Mouse (Mus musculus) midbrain, embryonic 13.5 days (tissue): ENCODE results near the gene Adcy2. TPM values are rescaled to one million over a fixed set of nuclear protein-coding genes. Genes with fewer than 3 reads are reported as not detected.

Source experiments
- ATAC-seq: fragments of 200-750 bp; cut with Nextera tagmentation; 2 replicates; pipeline ENCODE4 v1.8.0; 2017; ENCODE audit warnings: mild to moderate bottlenecking, moderate TSS enrichment, moderate library complexity
- H3K27ac ChIP-seq: fragments of 300-500 bp; sonication (generic); 2 replicates; pipeline ENCODE4 v1.5.1; 2015; ENCODE audit warnings: inconsistent platforms, mild to moderate bottlenecking, moderate library complexity
- H3K27me3 ChIP-seq: fragments of 300-500 bp; sonication (generic); 2 replicates; pipeline ENCODE4 v1.6.1; 2015; ENCODE audit warnings: mild to moderate bottlenecking, inconsistent platforms
- H3K36me3 ChIP-seq: fragments of 300-500 bp; sonication (generic); 2 replicates; pipeline ENCODE4 v1.6.1; 2015; ENCODE audit warnings: mild to moderate bottlenecking, inconsistent platforms
- H3K4me1 ChIP-seq: fragments of 300-500 bp; sonication (generic); replicated peaks from 2 replicates; pipeline ENCODE4 v1.6.1; 2015; ENCODE audit warnings: inconsistent platforms
- H3K4me2 ChIP-seq: fragments of 300-500 bp; sonication (generic); replicated peaks from 2 replicates; pipeline ENCODE4 v1.6.1; 2015; ENCODE audit warnings: moderate library complexity, mild to moderate bottlenecking, inconsistent platforms
- H3K4me3 ChIP-seq: fragments of 300-500 bp; sonication (generic); replicated peaks from 2 replicates; pipeline ENCODE4 v1.5.1; 2015; ENCODE audit warnings: mild to moderate bottlenecking, inconsistent platforms
- H3K9ac ChIP-seq: fragments of 300-500 bp; sonication (generic); replicated peaks from 2 replicates; pipeline ENCODE4 v1.6.1; 2015; ENCODE audit warnings: mild to moderate bottlenecking, inconsistent platforms
- H3K9me3 ChIP-seq: fragments of 300-500 bp; sonication (generic); 2 replicates; pipeline ENCODE4 v1.6.1; 2016; ENCODE audit warnings: mild to moderate bottlenecking, inconsistent platforms
- WGBS: fragments of 180-500 bp; shearing (Covaris S2); methylation state at CpG from one replicate; pipeline ENCODE4 v1.1.7; 2015; 5-methylcytosine and 5-hydroxymethylcytosine counted together
- polyA plus RNA-seq: library from polyadenylated mRNA; unstranded; fragments of >200 nt; fragmentation: Nextera tagmentation; extraction: Ambion mirVana; gene quantifications from 2 replicates; pipeline ENCODE4 v1.2.1, GENCODE M21; 2015

Gene Adcy2
- polyA plus RNA-seq, 1 experiment from 2014 or later, result 2.1 TPM

- H3K36me3 ChIP-seq, result no peaks in the 10 kb centered on the region
- H3K27ac ChIP-seq, result no peak overlapping the region
- ATAC-seq, result no peak
- no peaks in the 10 kb centered on the region for H3K9me3 ChIP-seq
- H3K9ac ChIP-seq, result no peak overlapping the region
- no peak overlapping the region for H3K4me2 ChIP-seq
- no peaks in the 10 kb centered on the region for H3K27me3 ChIP-seq
- H3K4me1 ChIP-seq, result no peaks in the 10 kb centered on the region
- no peak overlapping the region for H3K4me3 ChIP-seq
Measured at GRCm38 (mm10) chr13:68793286-68793685, 206.1 kb downstream of the Adcy2 start.

GRCm38 (mm10) chr13:68787286-68788061, 211.9 kb downstream of the Adcy2 start:
- H3K4me1 ChIP-seq, result no peaks in the 10 kb centered on the region
- no peaks in the 10 kb centered on the region for H3K27me3 ChIP-seq
- 90% methylated on average over 8 of the region's 8 CpGs for WGBS
- no peak for ATAC-seq
- no peak overlapping the region for H3K27ac ChIP-seq
- no peaks in the 10 kb centered on the region for H3K9me3 ChIP-seq
- no peak overlapping the region for H3K4me3 ChIP-seq
- no peak overlapping the region for H3K9ac ChIP-seq
- H3K4me2 ChIP-seq, result no peak overlapping the region
- H3K36me3 ChIP-seq, result no peaks in the 10 kb centered on the region

GRCm38 (mm10) chr13:68783096-68783495, 216.2 kb downstream of the Adcy2 start:
- 55% methylated on average over 1 of the region's 1 CpGs for WGBS
- H3K27ac ChIP-seq, result no peak overlapping the region
- no peak overlapping the region for H3K4me2 ChIP-seq
- no peak for ATAC-seq
- no peaks in the 10 kb centered on the region for H3K27me3 ChIP-seq
- H3K36me3 ChIP-seq, result no peaks in the 10 kb centered on the region
- no peaks in the 10 kb centered on the region for H3K9me3 ChIP-seq
- H3K4me1 ChIP-seq, result no peaks in the 10 kb centered on the region
- H3K4me3 ChIP-seq, result no peak overlapping the region
- H3K9ac ChIP-seq, result no peak overlapping the region

- H3K4me1 ChIP-seq, result no peaks in the 10 kb centered on the region
- 88% methylated on average over 6 of the region's 6 CpGs for WGBS
- no peak overlapping the region for H3K4me3 ChIP-seq
- no peak for ATAC-seq
- H3K9ac ChIP-seq, result no peak overlapping the region
- no peaks in the 10 kb centered on the region for H3K36me3 ChIP-seq
- no peak overlapping the region for H3K4me2 ChIP-seq
- H3K27me3 ChIP-seq, result no peaks in the 10 kb centered on the region
- no peaks in the 10 kb centered on the region for H3K9me3 ChIP-seq
- no peak overlapping the region for H3K27ac ChIP-seq
Measured at GRCm38 (mm10) chr13:68778011-68778672, 221.2 kb downstream of the Adcy2 start.

GRCm38 (mm10) chr13:68773599-68774211, 225.6 kb downstream of the Adcy2 start:
- Histone ChIP-seq H3K4me3 (no peak overlapping the region), H3K27me3 (no peaks in the 10 kb centered on the region), H3K36me3 (no peaks in the 10 kb centered on the region), H3K9ac (no peak overlapping the region), H3K9me3 (no peaks in the 10 kb centered on the region), H3K4me1 (no peaks in the 10 kb centered on the region), H3K27ac (no peak overlapping the region), H3K4me2 (no peak overlapping the region)
- 62% methylated on average over 2 of the region's 2 CpGs for WGBS
- no peak for ATAC-seq

GRCm38 (mm10) chr13:68768588-68768987, 230.8 kb downstream of the Adcy2 start:
- no peaks in the 10 kb centered on the region for H3K9me3 ChIP-seq
- WGBS, result 97% methylated on average over 3 of the region's 3 CpGs

GRCm38 (mm10) chr13:68765896-68766578, 233.3 kb downstream of the Adcy2 start:
- WGBS, result 87% methylated on average over 8 of the region's 8 CpGs
- Histone ChIP-seq H3K36me3 (no peaks in the 10 kb centered on the region), H3K9ac (no peak overlapping the region), H3K4me3 (no peak overlapping the region), H3K27ac (no peak overlapping the region), H3K4me2 (no peak overlapping the region), H3K9me3 (no peaks in the 10 kb centered on the region), H3K27me3 (no peaks in the 10 kb centered on the region), H3K4me1 (no peaks in the 10 kb centered on the region)
- ATAC-seq, result no peak; the same call in 1 of the 2 replicates

More at GRCm38 (mm10) chr13:68768588-68768987, 230.8 kb downstream of the Adcy2 start:
- Histone ChIP-seq H3K4me3 (no peak overlapping the region), H3K9ac (no peak overlapping the region), H3K36me3 (no peaks in the 10 kb centered on the region), H3K27me3 (no peaks in the 10 kb centered on the region), H3K4me1 (no peaks in the 10 kb centered on the region), H3K27ac (no peak overlapping the region), H3K4me2 (no peak overlapping the region)
- ATAC-seq, result no peak

GRCm38 (mm10) chr13:68764614-68765013, 234.7 kb downstream of the Adcy2 start:
- Histone ChIP-seq H3K27me3 (no peaks in the 10 kb centered on the region), H3K4me3 (no peak overlapping the region), H3K4me1 (no peaks in the 10 kb centered on the region), H3K36me3 (no peaks in the 10 kb centered on the region), H3K27ac (no peak overlapping the region), H3K4me2 (no peak overlapping the region), H3K9ac (no peak overlapping the region), H3K9me3 (no peaks in the 10 kb centered on the region)
- WGBS, result 88% methylated on average over 3 of the region's 3 CpGs
- ATAC-seq, result no peak

GRCm38 (mm10) chr13:68749801-68750200, 249.5 kb downstream of the Adcy2 start:
- H3K9ac ChIP-seq, result no peak overlapping the region
- no peak overlapping the region for H3K4me3 ChIP-seq
- ATAC-seq, result no peak
- H3K4me2 ChIP-seq, result no peak overlapping the region
- H3K9me3 ChIP-seq, result no peaks in the 10 kb centered on the region
- H3K4me1 ChIP-seq, result no peaks in the 10 kb centered on the region
- no peaks in the 10 kb centered on the region for H3K27me3 ChIP-seq
- 78% methylated on average over 9 of the region's 9 CpGs for WGBS
- H3K36me3 ChIP-seq, result no peaks in the 10 kb centered on the region
- no peak overlapping the region for H3K27ac ChIP-seq

- Histone ChIP-seq H3K4me3 (no peak overlapping the region), H3K9me3 (no peaks in the 10 kb centered on the region), H3K4me1 (no peaks in the 10 kb centered on the region), H3K9ac (no peak overlapping the region), H3K27ac (no peak overlapping the region), H3K36me3 (no peaks in the 10 kb centered on the region), H3K27me3 (no peaks in the 10 kb centered on the region), H3K4me2 (no peak overlapping the region)
- 91% methylated on average over 2 of the region's 2 CpGs for WGBS
- ATAC-seq, result no peak
Measured at GRCm38 (mm10) chr13:68749370-68749769, 250.0 kb downstream of the Adcy2 start.

- Histone ChIP-seq H3K9ac (no peak overlapping the region), H3K4me2 (no peak overlapping the region), H3K27ac (no peak overlapping the region), H3K4me1 (no peaks in the 10 kb centered on the region), H3K36me3 (no peaks in the 10 kb centered on the region), H3K4me3 (no peak overlapping the region), H3K9me3 (no peaks in the 10 kb centered on the region), H3K27me3 (no peaks in the 10 kb centered on the region)
- no peak for ATAC-seq
- WGBS, result 89% methylated on average over 5 of the region's 5 CpGs
Measured at GRCm38 (mm10) chr13:68745426-68745825, 253.9 kb downstream of the Adcy2 start.

- no peaks in the 10 kb centered on the region for H3K36me3 ChIP-seq
- no peak overlapping the region for H3K4me3 ChIP-seq
- H3K4me1 ChIP-seq, result no peaks in the 10 kb centered on the region
- no peak overlapping the region for H3K9ac ChIP-seq
- ATAC-seq, result no peak
- no peak overlapping the region for H3K27ac ChIP-seq
- H3K4me2 ChIP-seq, result no peak overlapping the region
- no peaks in the 10 kb centered on the region for H3K27me3 ChIP-seq
- H3K9me3 ChIP-seq, result no peaks in the 10 kb centered on the region
Measured at GRCm38 (mm10) chr13:68712661-68713060, 286.7 kb downstream of the Adcy2 start.
